Mouse (Mus musculus): Measurements from ENCODE around the gene Igsf23.
"Not testable (repeated sequence)": the region's sequence is repeated elsewhere in the genome, so short reads cannot be mapped to it uniquely, and the experiment has no call there.

The Igsf23 gene

GRCm38 (mm10) chr7:19935961-19936360, 14.6 kb downstream of the Igsf23 start:
- DNase-seq (ENCODE audit: low read depth, low spot score), result no peak

GRCm38 (mm10) chr7:19935171-19935751, 15.3 kb downstream of the Igsf23 start:
- no peak for DNase-seq (ENCODE audit: low read depth, low spot score)

- peak; percentile 75 for DNase-seq (ENCODE audit: low read depth, low spot score)
Observed at GRCm38 (mm10) chr7:19932877-19933809, 17.4 kb downstream of the Igsf23 start.

- peak; percentile 63 for DNase-seq (ENCODE audit: low read depth, low spot score)
Observed at GRCm38 (mm10) chr7:19932133-19932876, 18.3 kb downstream of the Igsf23 start.

- DNase-seq (ENCODE audit: low read depth, low spot score), result not testable (repeated sequence)
Observed at GRCm38 (mm10) chr7:19930481-19930880, 20.1 kb downstream of the Igsf23 start.

GRCm38 (mm10) chr7:19928486-19928885, 22.1 kb downstream of the Igsf23 start:
- peak; percentile 92 for DNase-seq (ENCODE audit: low read depth, low spot score)

GRCm38 (mm10) chr7:19926849-19927480, 23.6 kb downstream of the Igsf23 start:
- no peak for DNase-seq (ENCODE audit: low read depth, low spot score)

- DNase-seq (ENCODE audit: low read depth, low spot score), result no peak
Observed at GRCm38 (mm10) chr7:19925376-19925775, 25.2 kb downstream of the Igsf23 start.

- peak; percentile 63 for DNase-seq (ENCODE audit: low read depth, low spot score)
Observed at GRCm38 (mm10) chr7:19923797-19924196, 26.8 kb downstream of the Igsf23 start.

GRCm38 (mm10) chr7:19923354-19923753, 27.2 kb downstream of the Igsf23 start:
- DNase-seq (ENCODE audit: low read depth, low spot score), result no peak

- peak; percentile 89 for DNase-seq (ENCODE audit: low read depth, low spot score)
Observed at GRCm38 (mm10) chr7:19920506-19921261, 29.9 kb downstream of the Igsf23 start, which contains the start of gene Pvr. Gene Pvr (minus strand): TSS chr7:19921160.

- no peak for DNase-seq (ENCODE audit: low read depth, low spot score)
Observed at GRCm38 (mm10) chr7:19920166-19920505, 30.4 kb downstream of the Igsf23 start.

GRCm38 (mm10) chr7:19914558-19914957, 36.0 kb downstream of the Igsf23 start:
- no peak for DNase-seq (ENCODE audit: low read depth, low spot score)

GRCm38 (mm10) chr7:19911695-19912524, 38.6 kb downstream of the Igsf23 start:
- no peak for DNase-seq (ENCODE audit: low read depth, low spot score)

- no peak for DNase-seq (ENCODE audit: low read depth, low spot score)
Observed at GRCm38 (mm10) chr7:19911292-19911658, 39.3 kb downstream of the Igsf23 start.

- DNase-seq (ENCODE audit: low read depth, low spot score), result peak; percentile 68
Observed at GRCm38 (mm10) chr7:19910421-19911291, 39.9 kb downstream of the Igsf23 start.

GRCm38 (mm10) chr7:19889881-19890280, 60.7 kb downstream of the Igsf23 start:
- no peak for DNase-seq (ENCODE audit: low read depth, low spot score)

- DNase-seq (ENCODE audit: low read depth, low spot score), result no peak
Observed at GRCm38 (mm10) chr7:19887849-19888248, 62.7 kb downstream of the Igsf23 start, which contains the start of gene Ceacam19. Gene Ceacam19 (minus strand): TSS chr7:19887965.

Measured in ES-CJ7 (cell line).